Mouse (Mus musculus) hindbrain, embryonic 12.5 days (tissue): ENCODE measurements around the gene Foxo1. TPM values are rescaled to one million over a fixed set of nuclear protein-coding genes. Genes with fewer than 3 reads are reported as not detected.

Experiments used
- ATAC-seq: fragments of 200-750 bp; cut with Nextera tagmentation; 2 replicates; pipeline ENCODE4 v1.8.0; 2017; ENCODE audit warnings: moderate TSS enrichment; ENCODE audit not compliant: low FRiP score
- H3K27ac ChIP-seq: fragments of 300-500 bp; sonication (generic); 2 replicates; pipeline ENCODE4 v1.5.1; 2016; ENCODE audit warnings: mild to moderate bottlenecking
- H3K27me3 ChIP-seq: fragments of 300-500 bp; sonication (generic); 2 replicates; pipeline ENCODE4 v1.6.1; 2016; ENCODE audit warnings: mild to moderate bottlenecking
- H3K36me3 ChIP-seq: fragments of 300-500 bp; sonication (generic); 2 replicates; pipeline ENCODE4 v1.6.1; 2016; ENCODE audit warnings: mild to moderate bottlenecking
- H3K4me1 ChIP-seq: fragments of 300-500 bp; sonication (generic); 2 replicates; pipeline ENCODE4 v1.6.1; 2016
- H3K4me2 ChIP-seq: fragments of 300-500 bp; sonication (generic); replicated peaks from 2 replicates; pipeline ENCODE4 v1.6.1; 2016; ENCODE audit warnings: mild to moderate bottlenecking
- H3K4me3 ChIP-seq: fragments of 300-500 bp; sonication (generic); 2 replicates; pipeline ENCODE4 v1.5.1; 2016; ENCODE audit warnings: mild to moderate bottlenecking
- H3K9ac ChIP-seq: fragments of 300-500 bp; sonication (generic); 2 replicates; pipeline ENCODE4 v1.6.1; 2016; ENCODE audit warnings: mild to moderate bottlenecking, moderate library complexity
- H3K9me3 ChIP-seq: fragments of 300-500 bp; sonication (generic); replicated peaks from 2 replicates; pipeline ENCODE4 v1.6.1; 2016; ENCODE audit warnings: mild to moderate bottlenecking
- WGBS: fragments of 180-500 bp; shearing (Covaris S2); methylation state at CpG from one replicate; pipeline ENCODE4 v1.1.7; 2016; 5-methylcytosine and 5-hydroxymethylcytosine counted together
- polyA plus RNA-seq: library from polyadenylated mRNA; unstranded; fragments of >200 nt; fragmentation: Nextera tagmentation; extraction: Ambion mirVana; gene quantifications from 2 replicates; pipeline ENCODE4 v1.2.1, GENCODE M21; 2016

Foxo1 gene
- polyA plus RNA-seq, 1 experiment from 2014 or later, result 6.2 TPM

DNA sequence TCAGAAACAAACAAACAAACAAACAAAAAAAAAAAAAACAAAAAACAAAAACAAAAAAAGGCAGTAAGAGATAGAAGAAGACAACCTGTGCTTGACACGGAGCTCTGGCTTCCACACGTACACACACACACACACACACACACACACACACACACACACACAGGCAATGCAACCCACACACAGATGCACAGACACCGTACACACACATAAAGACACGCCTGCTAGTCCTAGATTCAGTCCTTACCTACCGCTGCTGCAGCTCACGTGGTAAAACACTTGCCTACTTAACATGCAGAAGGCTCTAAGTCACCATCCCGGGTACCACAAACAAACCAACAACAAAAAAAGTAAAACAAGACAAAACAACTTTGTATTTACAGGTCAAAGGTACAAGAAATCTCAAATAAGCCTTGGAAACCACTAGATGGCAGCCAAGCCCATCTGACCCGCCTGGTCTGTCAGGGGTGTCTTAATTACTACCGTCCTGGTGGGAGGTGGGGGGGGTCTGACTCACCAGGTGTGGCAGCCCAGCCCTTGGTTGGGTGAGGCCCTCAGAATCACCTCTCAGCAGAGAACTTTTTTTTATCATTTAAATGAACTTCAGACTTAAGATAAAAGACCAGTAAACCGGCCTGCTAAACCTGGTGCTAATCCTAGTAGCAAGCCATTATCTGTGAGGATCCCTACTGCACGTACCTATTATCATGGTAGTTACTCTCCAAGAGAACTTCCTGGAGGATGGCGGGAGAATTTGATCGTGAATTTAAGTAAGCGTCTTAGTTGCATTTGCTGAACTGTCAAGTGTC is 14.3 kb upstream of the Foxo1 start:
- H3K27ac ChIP-seq, result no peak overlapping the region
- WGBS, result 21% methylated on average over 13 of the region's 14 CpGs
- H3K4me3 ChIP-seq, result no peak overlapping the region
- H3K9me3 ChIP-seq, result no peaks in the 10 kb centered on the region
- H3K4me2 ChIP-seq, result no peak overlapping the region
- no peak for ATAC-seq
- H3K27me3 ChIP-seq, result peaks cover 19% of the 10 kb centered on the region
- H3K9ac ChIP-seq, result no peak overlapping the region
- no peaks in the 10 kb centered on the region for H3K36me3 ChIP-seq
- 0 out of 2 replicates have a peak, but pooled peaks cover 2% of the 10 kb centered on the region for H3K4me1 ChIP-seq

DNA sequence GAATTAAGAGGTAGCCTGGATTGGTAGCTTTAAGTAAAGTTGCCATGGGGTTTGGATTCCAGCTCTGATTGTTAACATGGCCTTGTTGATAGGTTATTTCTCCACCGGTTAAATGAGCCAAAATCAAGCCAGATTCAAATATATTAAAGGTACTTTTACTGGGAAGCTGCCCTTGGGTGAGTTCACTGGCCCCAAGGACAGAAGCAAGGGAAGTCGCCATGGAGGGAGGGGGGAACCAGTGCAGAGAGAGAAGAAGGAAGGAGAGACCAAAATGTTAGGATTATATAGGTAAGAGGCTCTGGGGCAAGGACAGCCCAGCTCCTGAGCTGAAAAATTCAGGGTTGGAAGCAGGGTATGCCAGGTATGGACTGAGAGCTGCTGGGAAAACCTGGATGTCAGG is 13.6 kb upstream of the Foxo1 start:
- 0 out of 2 replicates have a peak, but pooled peaks cover 2% of the 10 kb centered on the region for H3K4me1 ChIP-seq
- 9% methylated on average over 2 of the region's 2 CpGs for WGBS

DNA sequence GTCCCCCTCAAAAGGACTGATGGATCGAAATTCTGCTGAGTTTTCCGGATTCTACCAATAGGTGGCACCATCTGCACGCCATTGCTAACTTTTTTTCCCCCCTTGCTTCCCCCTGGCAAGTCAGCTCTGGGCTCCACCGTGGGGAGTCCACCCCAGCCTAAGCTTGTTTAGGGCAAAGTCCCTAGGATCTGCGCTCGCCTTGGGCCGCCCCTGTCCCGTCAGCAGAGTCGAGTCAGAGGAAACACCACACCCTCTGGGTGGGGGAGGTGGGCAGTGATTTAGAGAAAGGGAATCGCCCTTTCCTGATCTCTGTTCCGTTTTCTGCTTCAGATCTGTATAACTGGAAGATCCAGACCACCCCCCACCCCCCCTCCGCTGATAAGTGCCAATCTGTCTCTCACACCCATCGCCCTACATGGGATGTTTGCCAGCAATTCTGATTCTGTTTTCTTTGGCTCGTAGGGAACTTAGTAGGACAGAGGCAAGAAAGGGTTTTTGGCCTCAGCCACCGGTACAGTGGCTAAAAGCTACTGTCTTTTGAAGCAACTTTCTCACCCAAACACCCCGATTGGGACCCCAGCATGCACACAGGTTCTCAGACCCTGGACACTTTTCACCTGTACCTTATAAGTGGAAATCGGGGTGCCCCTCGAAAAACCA is 10.2 kb upstream of the Foxo1 start:
- Histone ChIP-seq H3K36me3 (no peaks in the 10 kb centered on the region), H3K4me2 (peak overlapping the region; percentile 53), H3K9me3 (no peaks in the 10 kb centered on the region), H3K4me1 (0 out of 2 replicates have a peak, but pooled peaks cover 2% of the 10 kb centered on the region), H3K4me3 (peak overlapping the region; percentile 24), H3K9ac (peak overlapping the region; percentile 51), H3K27me3 (peaks cover 27% of the 10 kb centered on the region), H3K27ac (no peak overlapping the region)
- ATAC-seq, result 0 out of 2 replicates have a peak, but pooled peaks have one; percentile 56
- 12% methylated on average over 18 of the region's 18 CpGs for WGBS

More for the DNA sequence above, 13.6 kb upstream of the Foxo1 start:
- H3K27ac ChIP-seq, result no peak overlapping the region
- H3K4me3 ChIP-seq, result no peak overlapping the region
- no peaks in the 10 kb centered on the region for H3K9me3 ChIP-seq
- H3K9ac ChIP-seq, result no peak overlapping the region
- no peak overlapping the region for H3K4me2 ChIP-seq
- ATAC-seq, result no peak
- peaks cover 25% of the 10 kb centered on the region for H3K27me3 ChIP-seq
- no peaks in the 10 kb centered on the region for H3K36me3 ChIP-seq

DNA sequence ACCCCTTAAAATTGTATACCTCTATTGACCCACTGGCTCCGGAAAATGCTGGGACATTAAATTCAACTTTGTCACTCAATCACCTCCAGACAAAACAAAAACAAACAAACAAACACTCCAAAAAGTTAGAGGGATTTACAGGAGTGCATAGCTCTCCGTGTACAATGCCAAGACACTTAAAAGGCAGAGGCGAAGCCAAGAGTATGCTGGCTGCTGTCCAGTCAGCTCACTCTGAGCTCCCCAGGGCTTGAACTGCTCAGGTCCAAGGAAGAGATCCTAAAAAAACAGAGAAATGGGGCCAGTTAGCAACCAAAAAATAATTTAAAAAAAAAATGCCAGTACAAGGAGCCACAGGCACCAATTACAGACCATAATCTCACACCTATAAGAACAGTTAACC is 9.6 kb upstream of the Foxo1 start:
- ATAC-seq, result no peak
- Histone ChIP-seq H3K27me3 (peaks cover 27% of the 10 kb centered on the region), H3K36me3 (no peaks in the 10 kb centered on the region), H3K27ac (no peak overlapping the region), H3K9ac (no peak overlapping the region), H3K4me3 (no peak overlapping the region), H3K9me3 (no peaks in the 10 kb centered on the region), H3K4me1 (0 out of 2 replicates have a peak, but pooled peaks cover 2% of the 10 kb centered on the region), H3K4me2 (no peak overlapping the region)
- 42% methylated on average over 3 of the region's 3 CpGs for WGBS

DNA sequence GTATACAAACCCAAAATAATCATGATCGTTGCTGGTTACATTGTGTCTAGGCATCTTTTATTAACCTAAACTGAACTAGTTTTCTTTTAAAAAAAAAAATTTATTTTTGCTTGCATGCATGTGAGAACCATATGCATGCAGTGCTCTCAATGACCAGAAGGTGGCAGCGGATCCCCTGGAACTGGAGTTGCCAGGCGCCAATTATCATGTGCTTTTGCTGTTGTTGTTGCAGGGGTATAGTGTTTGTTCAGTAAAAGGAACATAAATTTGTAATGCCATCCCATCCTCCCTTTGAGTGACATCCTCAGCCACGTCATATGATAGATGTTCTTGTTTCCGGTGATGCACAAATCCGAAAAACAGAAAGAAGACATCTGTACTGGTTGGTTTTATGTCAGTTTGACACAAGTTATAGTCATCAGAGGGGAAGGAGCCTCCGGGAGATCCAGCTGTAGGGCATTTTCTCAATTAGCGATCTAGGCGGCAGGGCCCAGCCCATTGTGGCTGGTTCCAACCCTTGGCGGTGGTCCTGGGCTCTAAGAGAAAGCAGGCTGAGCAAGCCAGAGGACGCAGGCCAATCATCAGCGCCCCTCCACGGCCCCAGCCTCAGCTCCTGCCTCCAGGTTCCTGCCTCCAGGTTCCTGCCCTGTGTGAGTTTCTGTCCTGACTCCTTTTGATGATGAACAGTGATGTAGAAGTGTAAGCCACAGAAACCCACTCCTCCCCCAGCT is 5.5 kb upstream of the Foxo1 start:
- 44% methylated on average over 13 of the region's 13 CpGs for WGBS
- H3K4me1 ChIP-seq, result peaks cover 7% of the 10 kb centered on the region

DNA sequence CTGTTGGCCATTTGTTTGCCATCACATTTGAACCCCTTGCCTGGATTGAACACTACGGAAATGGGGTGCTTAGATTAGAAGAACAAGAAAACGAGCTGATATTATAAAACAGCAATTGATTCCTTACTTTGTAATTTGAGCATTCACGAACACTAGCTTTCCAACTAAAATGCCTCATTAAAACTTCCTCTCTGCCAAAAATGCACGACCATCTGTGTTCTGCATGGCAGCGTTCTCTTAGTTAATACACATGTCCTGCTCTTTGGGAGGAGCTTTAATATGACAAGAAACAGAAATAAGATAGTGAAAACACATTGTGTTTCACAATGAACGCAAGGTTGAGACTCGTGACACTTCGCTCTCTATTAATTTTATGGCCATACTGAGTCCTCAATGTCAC is 3.8 kb upstream of the Foxo1 start:
- no peak for ATAC-seq
- H3K9ac ChIP-seq, result no peak overlapping the region
- no peak overlapping the region for H3K4me3 ChIP-seq
- H3K4me1 ChIP-seq, result peaks cover 11% of the 10 kb centered on the region
- H3K27ac ChIP-seq, result no peak overlapping the region
- no peaks in the 10 kb centered on the region for H3K9me3 ChIP-seq
- peaks cover 43% of the 10 kb centered on the region for H3K27me3 ChIP-seq
- no peak overlapping the region for H3K4me2 ChIP-seq
- no peaks in the 10 kb centered on the region for H3K36me3 ChIP-seq
- WGBS, result 90% methylated on average over 8 of the region's 8 CpGs

More for the DNA sequence above, 5.5 kb upstream of the Foxo1 start:
- no peak for ATAC-seq
- Histone ChIP-seq H3K36me3 (no peaks in the 10 kb centered on the region), H3K4me2 (no peak overlapping the region), H3K27ac (no peak overlapping the region), H3K9ac (no peak overlapping the region), H3K27me3 (peaks cover 45% of the 10 kb centered on the region), H3K4me3 (no peak overlapping the region), H3K9me3 (no peaks in the 10 kb centered on the region)

DNA sequence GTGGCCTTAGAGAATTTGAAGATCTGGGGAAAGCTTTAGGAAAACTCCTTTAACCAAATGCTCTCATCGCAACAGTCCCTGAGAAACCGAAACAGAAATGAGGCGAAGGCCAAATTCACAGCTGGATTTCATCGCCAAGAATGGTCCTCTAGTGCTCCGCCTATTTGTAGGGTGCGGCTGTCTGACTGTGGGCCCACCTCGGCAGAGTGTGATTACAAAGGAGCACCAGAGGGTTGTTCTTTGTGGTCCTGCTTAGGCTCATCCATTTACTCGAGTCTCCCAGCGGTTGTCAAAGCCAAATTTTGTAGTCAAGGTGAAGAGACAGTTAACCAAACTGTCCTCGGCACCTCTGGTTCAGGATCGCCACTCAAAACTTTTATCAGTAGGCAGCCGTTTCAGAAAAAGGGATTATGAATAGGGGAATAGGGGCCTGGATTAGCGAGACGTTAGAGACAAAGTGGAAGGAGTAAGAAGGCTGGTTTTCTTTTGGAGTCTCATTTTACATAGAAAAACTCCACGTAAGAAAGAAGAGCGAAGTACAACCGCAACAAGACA is 1.5 kb upstream of the Foxo1 start:
- H3K27ac ChIP-seq, result no peak overlapping the region
- peaks cover 60% of the 10 kb centered on the region for H3K27me3 ChIP-seq

DNA sequence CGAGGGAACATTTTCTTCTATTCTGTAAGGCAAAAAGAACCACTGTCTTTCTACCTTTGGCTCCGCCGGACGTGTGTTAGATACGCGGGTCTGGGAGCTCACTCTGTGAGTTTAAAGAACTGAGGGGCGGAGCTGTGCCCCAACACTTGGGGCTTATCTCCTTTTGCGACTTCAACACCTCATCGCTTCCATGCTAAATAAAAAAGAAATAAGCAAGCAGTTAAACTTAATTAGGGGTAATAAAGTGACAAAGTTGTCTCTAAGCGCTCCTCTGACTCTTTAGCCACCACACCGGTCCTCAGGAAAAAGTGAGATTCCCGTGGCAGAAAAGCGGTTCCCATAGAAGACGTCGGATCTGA is 864 bp upstream of the Foxo1 start:
- peak overlapping the region; percentile 94 for H3K4me2 ChIP-seq
- no peaks in the 10 kb centered on the region for H3K9me3 ChIP-seq
- H3K4me3 ChIP-seq, result peak overlapping the region; percentile 76
- ATAC-seq, result no peak
- no peaks in the 10 kb centered on the region for H3K36me3 ChIP-seq
- peak overlapping the region; percentile 64 for H3K9ac ChIP-seq
- H3K27me3 ChIP-seq, result peaks cover 60% of the 10 kb centered on the region
- 1% methylated on average over 15 of the region's 15 CpGs for WGBS
- H3K4me1 ChIP-seq, result peaks cover 19% of the 10 kb centered on the region
- no peak overlapping the region for H3K27ac ChIP-seq

More for the DNA sequence above, 1.5 kb upstream of the Foxo1 start:
- H3K9ac ChIP-seq, result no peak overlapping the region
- 13% methylated on average over 17 of the region's 17 CpGs for WGBS
- H3K4me3 ChIP-seq, result no peak overlapping the region
- no peak for ATAC-seq
- H3K9me3 ChIP-seq, result no peaks in the 10 kb centered on the region
- no peaks in the 10 kb centered on the region for H3K36me3 ChIP-seq
- peaks cover 19% of the 10 kb centered on the region for H3K4me1 ChIP-seq
- H3K4me2 ChIP-seq, result peak overlapping the region; percentile 94

DNA sequence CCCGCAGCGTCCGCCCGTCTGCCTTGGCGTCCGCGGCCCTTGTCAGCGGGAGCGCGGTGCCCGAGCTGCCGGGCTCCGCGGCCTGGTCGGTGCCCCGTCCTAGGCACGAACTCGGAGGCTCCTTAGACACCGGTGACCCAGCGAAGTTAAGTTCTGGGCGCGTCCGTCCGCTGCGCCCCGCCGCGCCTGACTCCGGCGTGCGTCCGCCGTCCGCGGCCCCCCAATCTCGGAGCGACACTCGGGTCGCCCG is 276 bp downstream of the Foxo1 start:
- Histone ChIP-seq H3K4me2 (peak overlapping the region; percentile 94), H3K27ac (peak overlapping the region; percentile 68; the same call in 1 of the 2 replicates), H3K9ac (peak overlapping the region; percentile 65), H3K4me3 (peak overlapping the region; percentile 76), H3K27me3 (peaks cover 60% of the 10 kb centered on the region), H3K9me3 (no peaks in the 10 kb centered on the region), H3K36me3 (no peaks in the 10 kb centered on the region), H3K4me1 (peaks cover 19% of the 10 kb centered on the region)
- under 1% methylated on average over 40 of the region's 40 CpGs for WGBS
- ATAC-seq, result no peak; the same call in 1 of the 2 replicates

DNA sequence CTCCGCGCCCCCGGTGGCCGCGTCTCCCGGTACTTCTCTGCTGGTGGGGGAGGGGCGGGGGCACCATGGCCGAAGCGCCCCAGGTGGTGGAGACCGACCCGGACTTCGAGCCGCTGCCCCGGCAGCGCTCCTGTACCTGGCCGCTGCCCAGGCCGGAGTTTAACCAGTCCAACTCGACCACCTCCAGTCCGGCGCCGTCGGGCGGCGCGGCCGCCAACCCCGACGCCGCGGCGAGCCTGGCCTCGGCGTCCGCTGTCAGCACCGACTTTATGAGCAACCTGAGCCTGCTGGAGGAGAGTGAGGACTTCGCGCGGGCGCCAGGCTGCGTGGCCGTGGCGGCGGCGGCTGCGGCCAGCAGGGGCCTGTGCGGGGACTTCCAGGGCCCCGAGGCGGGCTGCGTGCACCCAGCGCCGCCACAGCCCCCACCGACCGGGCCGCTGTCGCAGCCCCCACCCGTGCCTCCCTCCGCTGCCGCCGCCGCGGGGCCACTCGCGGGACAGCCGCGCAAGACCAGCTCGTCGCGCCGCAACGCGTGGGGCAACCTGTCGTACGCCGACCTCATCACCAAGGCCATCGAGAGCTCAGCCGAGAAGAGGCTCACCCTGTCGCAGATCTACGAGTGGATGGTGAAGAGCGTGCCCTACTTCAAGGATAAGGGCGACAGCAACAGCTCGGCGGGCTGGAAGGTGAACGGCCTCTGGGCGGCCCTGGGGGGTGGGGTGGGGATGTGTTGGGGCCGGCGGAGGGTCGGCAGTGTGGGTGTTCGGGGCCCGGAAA is 789 bp downstream of the Foxo1 start:
- Histone ChIP-seq H3K9ac (peak overlapping the region; percentile 65), H3K4me3 (peak overlapping the region; percentile 76), H3K9me3 (no peaks in the 10 kb centered on the region), H3K4me2 (peak overlapping the region; percentile 94), H3K27ac (peak overlapping the region; percentile 68; the same call in 1 of the 2 replicates), H3K36me3 (no peaks in the 10 kb centered on the region), H3K27me3 (peaks cover 60% of the 10 kb centered on the region), H3K4me1 (peaks cover 19% of the 10 kb centered on the region)
- ATAC-seq, result peak; percentile 32
- under 1% methylated on average over 77 of the region's 89 CpGs for WGBS

DNA sequence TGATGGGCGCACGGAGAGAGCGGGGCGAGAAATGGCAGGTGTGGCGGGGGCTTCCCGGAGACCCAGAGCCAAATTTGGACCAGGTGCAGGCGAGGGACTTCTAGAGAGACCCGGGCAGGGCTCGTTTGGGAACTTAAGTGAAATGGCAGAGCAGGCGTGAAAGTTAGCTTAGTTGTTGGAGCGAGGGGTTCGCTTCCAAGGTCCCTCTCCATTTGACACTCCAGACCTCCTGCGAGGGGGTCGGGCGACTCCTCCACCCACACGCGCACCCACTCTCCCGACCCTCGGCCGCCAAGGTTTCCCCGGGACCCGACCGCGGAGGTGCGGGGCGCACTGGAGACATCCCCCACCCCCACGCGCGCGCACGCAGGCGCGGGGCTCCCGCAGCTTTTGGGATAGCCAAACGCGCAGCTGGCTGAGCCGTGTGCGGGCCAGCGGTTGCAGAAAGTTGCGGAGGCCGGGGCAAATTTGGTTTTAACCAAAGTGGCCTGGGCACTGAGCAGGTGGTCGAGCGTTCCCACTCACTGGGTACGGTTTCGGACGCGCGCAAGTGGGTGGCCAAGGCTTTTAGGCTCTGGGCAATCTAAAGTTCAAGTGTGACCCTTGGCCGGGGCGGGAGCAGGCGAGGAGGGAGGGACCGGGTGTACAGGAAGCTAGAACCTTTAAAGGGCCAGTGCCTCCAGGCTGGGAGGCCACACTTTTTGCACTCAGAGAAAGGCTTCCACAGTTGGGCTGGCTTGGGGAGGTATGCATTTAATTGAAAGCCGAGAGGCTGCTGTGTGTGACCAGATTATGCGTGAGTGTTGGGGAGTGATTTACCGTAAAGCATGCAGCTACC is 1.6 kb downstream of the Foxo1 start:
- Histone ChIP-seq H3K27me3 (peaks cover 60% of the 10 kb centered on the region), H3K4me3 (peak overlapping the region; percentile 76), H3K9ac (peak overlapping the region; percentile 65), H3K27ac (no peak overlapping the region), H3K36me3 (no peaks in the 10 kb centered on the region), H3K4me2 (peak overlapping the region; percentile 94), H3K4me1 (peaks cover 19% of the 10 kb centered on the region), H3K9me3 (no peaks in the 10 kb centered on the region)
- ATAC-seq, result no peak
- under 1% methylated on average over 55 of the region's 55 CpGs for WGBS
